Mouse (Mus musculus) intestine, embryonic 16.5 days (tissue): Measurements from ENCODE around the gene Qser1. TPM values are rescaled to one million over a fixed set of nuclear protein-coding genes. Genes with fewer than 3 reads are reported as not detected.
A peak's percentile ranks its signal among the peaks of the same experiment; 100 is the strongest.

Source experiments
- ATAC-seq: fragments of 200-750 bp; cut with Nextera tagmentation; 2 replicates; pipeline ENCODE4 v1.8.0; 2017; ENCODE audit warnings: moderate TSS enrichment, moderate library complexity
- H3K27ac ChIP-seq: fragments of 300-500 bp; sonication (generic); 2 replicates; pipeline ENCODE4 v1.5.1; 2014; ENCODE audit warnings: mild to moderate bottlenecking, low read length
- H3K27me3 ChIP-seq: fragments of 300-500 bp; sonication (generic); replicated peaks from 2 replicates; pipeline ENCODE4 v1.6.1; 2014; ENCODE audit warnings: low read length, control low read depth, mixed read lengths; ENCODE audit not compliant: control insufficient read depth, insufficient read depth
- H3K36me3 ChIP-seq: fragments of 300-500 bp; sonication (generic); 2 replicates; pipeline ENCODE4 v1.6.1; 2014; ENCODE audit warnings: low read length, control low read depth; ENCODE audit not compliant: control insufficient read depth, insufficient read depth
- H3K4me1 ChIP-seq: fragments of 300-500 bp; sonication (generic); 2 replicates; pipeline ENCODE4 v1.6.1; 2014; ENCODE audit warnings: low read length, control low read depth, mixed read lengths; ENCODE audit not compliant: control insufficient read depth, insufficient read depth
- H3K4me2 ChIP-seq: fragments of 300-500 bp; sonication (generic); 2 replicates; pipeline ENCODE4 v1.6.1; 2014; ENCODE audit warnings: low read depth, low read length, control low read depth
- H3K4me3 ChIP-seq: fragments of 300-500 bp; sonication (generic); 2 replicates; pipeline ENCODE4 v1.5.1; 2014; ENCODE audit warnings: mild to moderate bottlenecking, low read length
- H3K9ac ChIP-seq: fragments of 300-500 bp; sonication (generic); 2 replicates; pipeline ENCODE4 v1.6.1; 2014; ENCODE audit warnings: low read depth, low read length
- H3K9me3 ChIP-seq: fragments of 300-500 bp; sonication (generic); 2 replicates; pipeline ENCODE4 v1.6.1; 2016; ENCODE audit warnings: low read length, control low read depth; ENCODE audit not compliant: control insufficient read depth
- WGBS: fragments of 180-500 bp; shearing (Covaris S2); extraction: QIAGEN DNeasy Blood & Tissue Kit; methylation state at CpG from one replicate; pipeline ENCODE4 v1.1.7; 2014; 5-methylcytosine and 5-hydroxymethylcytosine counted together
- polyA plus RNA-seq: library from polyadenylated mRNA; unstranded; fragments of >200 nt; fragmentation: Nextera tagmentation; extraction: Ambion mirVana; gene quantifications from 2 replicates; pipeline ENCODE4 v1.2.1, GENCODE M21; 2015

Gene Qser1
- polyA plus RNA-seq, 1 experiment from 2014 or later, result 4.5 TPM

DNA sequence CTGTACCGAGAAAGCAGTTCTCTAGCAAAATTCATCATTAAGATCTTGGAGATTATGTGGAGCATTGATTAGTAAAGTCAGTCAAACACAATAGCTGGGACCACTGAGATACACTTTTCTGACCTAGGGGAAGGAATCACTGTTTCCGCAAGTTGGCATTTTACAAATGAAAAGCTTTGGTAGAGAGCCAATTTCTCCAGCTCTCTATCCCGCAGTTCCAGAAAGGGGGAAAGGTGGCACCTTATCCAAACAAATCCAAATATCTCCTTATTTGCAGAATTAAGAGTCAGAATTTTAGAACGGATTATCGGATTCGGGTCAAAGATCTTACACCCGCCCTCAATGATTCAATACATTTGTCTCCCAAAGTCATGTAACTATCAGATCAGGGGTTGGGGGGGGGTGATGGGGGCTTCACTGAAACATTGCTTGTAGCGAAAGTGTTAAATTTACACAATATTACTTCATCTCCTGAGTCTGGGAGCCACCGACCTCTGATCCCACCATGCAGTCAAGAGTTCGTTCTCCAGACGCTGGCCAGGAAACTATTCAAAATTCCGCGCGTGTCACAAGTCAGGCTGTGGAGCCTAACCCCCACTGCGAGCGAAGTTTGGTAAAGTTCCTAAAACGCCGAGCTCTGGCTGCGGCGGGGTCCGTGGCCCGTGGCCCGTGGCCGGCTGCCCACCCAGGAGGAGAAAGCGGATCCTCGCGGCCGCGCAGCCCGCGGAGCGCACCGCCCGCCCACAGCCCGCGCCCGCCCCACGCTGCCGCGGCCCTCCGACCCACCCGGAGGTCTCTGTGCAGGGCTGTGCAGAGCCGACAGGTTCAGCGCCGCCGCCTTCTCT, 74.4 kb downstream of the Qser1 start:
- H3K36me3 ChIP-seq, result no peaks in the 10 kb centered on the region
- WGBS, result 4% methylated on average over 46 of the region's 46 CpGs
- ATAC-seq, result peak; percentile 7
- H3K4me2 ChIP-seq, result peak overlapping the region; percentile 81
- H3K9me3 ChIP-seq, result no peaks in the 10 kb centered on the region
- H3K4me3 ChIP-seq, result peak overlapping the region; percentile 89
- peaks cover 11% of the 10 kb centered on the region; the same call in 1 of the 2 replicates for H3K4me1 ChIP-seq
- no peaks in the 10 kb centered on the region for H3K27me3 ChIP-seq
- peak overlapping the region; percentile 97 for H3K9ac ChIP-seq
- peak overlapping the region; percentile 97 for H3K27ac ChIP-seq

DNA sequence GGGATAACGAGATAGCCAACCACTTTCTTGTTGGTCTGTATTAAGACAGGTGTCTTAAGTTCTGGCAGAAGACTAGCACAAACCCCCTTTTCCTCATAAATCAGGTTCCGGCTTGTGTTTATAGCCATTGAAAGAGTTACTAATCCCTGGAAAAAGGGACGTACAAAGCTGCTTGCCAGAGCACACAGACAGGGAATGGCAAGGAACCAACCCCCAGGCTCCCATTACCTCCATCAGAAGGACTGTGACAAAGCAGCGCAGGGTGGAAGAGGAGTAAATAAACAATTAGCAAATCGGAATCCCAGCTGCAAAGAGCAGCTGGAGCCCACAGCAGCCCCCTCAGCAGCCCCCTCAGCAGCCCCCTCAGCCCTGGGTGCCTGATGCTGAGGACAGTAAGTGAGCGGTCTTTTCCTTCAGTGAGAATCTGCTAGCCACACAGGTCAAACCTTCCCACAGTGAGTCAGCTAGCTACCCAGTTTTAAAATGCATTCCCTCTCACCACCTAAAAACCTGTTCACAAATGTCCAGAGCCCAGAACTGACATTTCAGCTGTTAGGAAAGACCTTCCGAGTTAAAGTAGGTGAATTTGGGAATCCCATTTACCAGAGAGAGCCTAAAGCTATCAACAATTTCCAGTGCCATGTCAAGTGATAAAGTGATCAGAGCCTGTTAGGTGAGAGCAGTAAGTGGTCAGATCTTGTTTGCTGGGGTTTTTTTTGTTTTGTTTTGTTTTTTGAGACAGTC, 75.4 kb downstream of the Qser1 start:
- WGBS, result 35% methylated on average over 7 of the region's 7 CpGs
- Histone ChIP-seq H3K4me1 (peaks cover 15% of the 10 kb centered on the region), H3K4me2 (peak overlapping the region; percentile 81), H3K27me3 (no peaks in the 10 kb centered on the region), H3K9me3 (no peaks in the 10 kb centered on the region), H3K36me3 (no peaks in the 10 kb centered on the region), H3K27ac (peak overlapping the region; percentile 60), H3K4me3 (peak overlapping the region; percentile 89), H3K9ac (peak overlapping the region; percentile 97)
- no peak for ATAC-seq

DNA sequence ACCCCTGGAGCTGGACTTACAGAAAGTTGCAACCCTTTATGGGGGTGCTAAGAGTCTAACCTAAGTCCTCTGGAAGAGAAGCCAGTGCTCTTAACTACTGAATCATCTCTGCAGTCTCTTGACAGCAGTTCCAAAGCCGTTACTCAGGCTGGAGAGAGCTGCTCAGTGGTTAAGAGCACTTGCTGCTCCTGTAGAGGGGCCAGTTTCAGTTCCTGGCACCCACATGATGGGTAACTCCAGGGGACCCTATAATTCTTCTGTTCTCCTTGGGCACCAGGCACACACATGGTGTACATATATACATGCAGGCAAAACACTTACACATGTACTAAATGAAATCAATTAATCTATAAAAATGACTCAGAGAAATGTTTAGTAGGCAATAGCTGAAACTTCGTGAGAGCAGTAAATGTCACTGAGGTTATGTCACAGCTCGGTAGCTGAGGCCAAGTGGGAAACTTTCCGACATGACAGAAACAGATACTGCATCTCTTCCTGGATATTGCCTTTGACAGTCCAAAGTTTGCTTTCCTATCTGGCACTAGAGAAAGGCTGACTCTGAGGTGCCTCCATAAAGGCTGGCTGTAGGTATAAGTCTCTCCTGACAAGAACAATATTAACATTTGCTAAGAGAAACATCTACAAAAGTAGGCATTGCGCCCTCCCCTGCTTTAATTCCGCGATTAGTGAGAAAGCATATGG, 76.2 kb downstream of the Qser1 start:
- WGBS, result 44% methylated on average over 7 of the region's 7 CpGs
- Histone ChIP-seq H3K27me3 (no peaks in the 10 kb centered on the region), H3K36me3 (no peaks in the 10 kb centered on the region), H3K4me1 (peaks cover 17% of the 10 kb centered on the region), H3K9ac (peak overlapping the region; percentile 97), H3K9me3 (no peaks in the 10 kb centered on the region), H3K27ac (peak overlapping the region; percentile 60), H3K4me2 (peak overlapping the region; percentile 81), H3K4me3 (peak overlapping the region; percentile 89)
- ATAC-seq, result peak; percentile 32

DNA sequence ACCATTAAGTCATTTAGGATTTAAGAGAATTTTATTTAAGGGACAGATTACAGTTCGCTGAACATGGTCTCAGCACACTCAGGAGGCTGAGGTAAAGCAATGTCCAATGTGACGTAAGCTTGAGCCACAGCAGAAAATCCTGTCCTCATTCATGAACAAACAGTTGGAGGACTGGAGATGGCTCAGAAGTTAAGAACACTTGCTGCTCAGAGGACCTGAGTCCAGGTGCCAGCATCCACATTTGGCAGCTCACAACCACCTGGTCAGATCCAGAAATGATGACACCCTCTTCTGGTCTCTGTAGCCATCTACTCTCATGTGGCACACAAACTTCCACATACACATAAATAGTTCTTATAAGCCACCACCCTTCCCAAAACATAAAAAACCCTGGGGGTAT, 76.9 kb downstream of the Qser1 start:
- WGBS, result 96% methylated on average over 2 of the region's 2 CpGs
- ATAC-seq, result no peak
- Histone ChIP-seq H3K4me2 (no peak overlapping the region), H3K4me3 (no peak overlapping the region), H3K4me1 (peaks cover 17% of the 10 kb centered on the region), H3K9ac (no peak overlapping the region), H3K9me3 (no peaks in the 10 kb centered on the region), H3K36me3 (no peaks in the 10 kb centered on the region), H3K27me3 (no peaks in the 10 kb centered on the region), H3K27ac (no peak overlapping the region)

DNA sequence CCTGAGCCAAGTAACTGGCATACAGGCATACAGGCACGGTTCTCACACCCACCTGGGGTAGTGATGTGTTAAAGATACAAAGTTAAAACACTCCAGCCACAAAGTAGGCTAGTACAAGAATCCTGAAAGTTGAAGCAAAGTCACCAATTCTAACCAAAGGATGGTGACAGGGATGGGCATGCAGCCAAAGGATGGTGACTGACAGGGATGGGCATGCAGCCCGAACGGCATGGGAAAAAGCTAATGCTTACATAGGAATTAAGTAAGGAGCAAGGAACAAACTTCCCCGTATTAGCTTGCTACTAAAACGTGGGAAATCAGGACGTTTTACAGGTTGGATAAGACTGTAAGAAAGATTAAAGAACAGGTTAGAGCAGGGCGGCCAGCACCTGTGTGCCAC, 80.3 kb downstream of the Qser1 start:
- ATAC-seq, result peak; percentile 12; the same call in 1 of the 2 replicates
- no peak overlapping the region for H3K4me3 ChIP-seq
- WGBS, result 57% methylated on average over 7 of the region's 7 CpGs

DNA sequence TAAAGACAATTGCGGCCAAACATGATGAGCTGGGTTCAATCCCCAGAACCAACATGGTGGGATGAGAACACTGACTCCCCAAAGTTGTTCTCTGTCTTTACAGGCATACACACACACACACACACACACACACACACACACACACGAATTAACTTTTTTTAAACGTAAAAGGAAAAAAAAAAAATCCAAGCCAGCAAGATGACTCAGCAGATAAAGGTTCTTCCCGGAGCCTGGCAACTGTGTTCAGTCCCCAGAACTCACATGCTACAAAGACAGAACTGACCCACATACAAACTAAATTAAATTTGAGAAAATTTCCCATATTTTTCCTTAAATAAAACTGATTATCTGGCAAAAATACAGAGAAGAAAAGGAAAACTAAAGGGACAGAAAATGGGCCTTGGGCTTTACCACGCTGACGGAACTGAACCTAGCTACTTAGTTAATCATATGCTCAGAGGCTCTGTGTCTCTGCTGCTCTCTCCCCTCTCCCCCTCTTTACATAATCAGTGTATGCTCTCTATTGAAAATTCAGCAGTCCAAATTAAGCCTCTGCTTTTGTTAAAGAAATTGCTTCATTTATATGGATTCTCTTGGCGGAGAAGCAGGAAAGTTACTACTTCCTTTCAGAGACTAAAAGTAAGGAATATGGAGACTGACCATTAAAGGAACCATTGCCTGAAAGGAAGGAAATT, 83.9 kb downstream of the Qser1 start:
- no peak overlapping the region for H3K9ac ChIP-seq
- H3K4me2 ChIP-seq, result no peak overlapping the region
- H3K27ac ChIP-seq, result no peak overlapping the region
- H3K27me3 ChIP-seq, result no peaks in the 10 kb centered on the region
- WGBS, result 62% methylated on average over 7 of the region's 7 CpGs
- ATAC-seq, result no peak
- no peak overlapping the region for H3K4me3 ChIP-seq
- peaks cover 6% of the 10 kb centered on the region; the same call in 1 of the 2 replicates for H3K4me1 ChIP-seq
- no peaks in the 10 kb centered on the region for H3K36me3 ChIP-seq
- H3K9me3 ChIP-seq, result no peaks in the 10 kb centered on the region

More for the DNA sequence above, 80.3 kb downstream of the Qser1 start:
- Histone ChIP-seq H3K4me2 (no peak overlapping the region), H3K36me3 (no peaks in the 10 kb centered on the region), H3K27ac (no peak overlapping the region), H3K27me3 (no peaks in the 10 kb centered on the region), H3K9ac (no peak overlapping the region), H3K4me1 (peaks cover 12% of the 10 kb centered on the region), H3K9me3 (no peaks in the 10 kb centered on the region)

DNA sequence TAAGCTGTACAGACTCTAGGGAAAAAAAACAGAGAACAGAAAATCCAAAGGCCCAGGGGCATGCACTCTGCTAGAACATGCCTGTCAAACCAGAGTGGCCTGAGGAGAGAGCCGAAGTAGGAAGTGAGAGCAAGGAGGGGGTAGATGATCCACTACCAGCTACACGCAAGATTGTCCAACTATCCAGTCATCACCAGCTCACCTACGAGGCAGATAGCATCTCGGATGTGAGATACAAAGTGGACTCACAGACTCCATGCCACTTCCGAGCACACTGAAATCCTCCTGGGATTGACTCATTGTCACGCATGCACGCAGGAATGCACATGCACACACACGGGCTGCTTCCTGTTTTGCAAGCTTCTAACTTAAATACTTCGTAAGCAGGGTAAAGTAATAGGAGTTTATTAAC, 84.5 kb downstream of the Qser1 start:
- Histone ChIP-seq H3K4me3 (no peak overlapping the region), H3K9me3 (no peaks in the 10 kb centered on the region), H3K9ac (no peak overlapping the region), H3K27me3 (no peaks in the 10 kb centered on the region), H3K4me1 (peaks cover 6% of the 10 kb centered on the region; the same call in 1 of the 2 replicates), H3K4me2 (no peak overlapping the region), H3K27ac (no peak overlapping the region), H3K36me3 (0 out of 2 replicates have a peak, but pooled peaks cover 2% of the 10 kb centered on the region)
- ATAC-seq, result no peak
- WGBS, result 79% methylated on average over 9 of the region's 9 CpGs

DNA sequence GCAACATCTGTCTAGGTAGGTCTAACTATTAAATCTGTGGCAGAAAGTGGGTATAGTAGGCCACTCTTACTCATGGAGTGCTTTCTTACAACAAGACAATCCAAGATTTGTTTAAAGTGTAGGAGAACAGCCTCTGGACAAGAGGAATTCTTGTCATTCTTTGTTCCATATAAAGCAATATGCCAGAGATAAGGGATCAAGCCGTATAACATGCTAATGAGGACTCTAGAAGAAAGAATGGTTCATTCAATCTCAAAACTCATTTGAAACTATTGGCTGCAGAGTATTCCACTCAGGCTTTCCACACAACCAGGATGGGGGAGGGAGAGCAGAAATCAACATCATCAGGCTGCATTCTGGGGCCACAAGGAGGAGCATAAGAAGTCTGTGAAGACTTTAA, 89.2 kb downstream of the Qser1 start:
- no peak; the same call in 1 of the 2 replicates for ATAC-seq
- H3K36me3 ChIP-seq, result 0 out of 2 replicates have a peak, but pooled peaks cover 6% of the 10 kb centered on the region
- H3K4me1 ChIP-seq, result no peaks in the 10 kb centered on the region
- H3K4me2 ChIP-seq, result no peak overlapping the region
- no peak overlapping the region for H3K9ac ChIP-seq
- 47% methylated on average over 1 of the region's 1 CpGs for WGBS
- no peaks in the 10 kb centered on the region for H3K27me3 ChIP-seq
- H3K9me3 ChIP-seq, result no peaks in the 10 kb centered on the region
- H3K27ac ChIP-seq, result no peak overlapping the region
- H3K4me3 ChIP-seq, result no peak overlapping the region
